In the genomic region with DNA sequence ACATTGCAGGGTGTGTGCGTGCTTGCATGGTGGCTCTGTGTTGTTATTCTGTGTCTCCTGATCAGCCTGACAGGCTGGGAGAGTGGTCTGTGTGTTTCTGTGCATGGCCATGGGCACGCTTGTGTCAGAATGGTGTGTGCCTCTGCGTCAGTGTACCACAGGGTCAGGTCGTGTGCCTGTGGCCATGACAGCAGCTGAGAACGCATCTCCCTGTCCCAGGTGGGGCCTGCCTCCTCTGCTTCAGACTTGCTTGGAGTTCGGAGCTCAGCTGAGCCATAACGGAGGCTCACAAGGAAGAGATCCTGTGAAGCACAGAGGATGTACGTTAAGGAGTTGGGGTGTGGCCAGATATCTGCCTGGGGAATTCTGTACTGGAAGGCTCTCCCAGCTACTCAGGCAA, we compare ENCODE assay signal across 13 mouse cellular contexts. TPM values are rescaled to one million over a fixed set of nuclear protein-coding genes. Genes with fewer than 3 reads are reported as not detected.
DNase-seq lines count a peak whose midpoint lies in the region; ATAC-seq lines count a peak whose summit lies in the region.
"Had no signal": no experiment of that assay in that cellular context is flagged by ENCODE, and none has a peak within 500 bp of the region (broad histone marks: within the 10 kb centered on the region; RNA-seq: fewer than 3 reads in every experiment).

No protein-coding gene starts in this region.

- H3K27ac ChIP-seq in kidney, embryonic 14.5 days (ENCODE audit: low read depth, low read length): no peak overlapping the region
- H3K27ac ChIP-seq in embryonic facial prominence, embryonic 12.5 days: peak overlapping the region; percentile 97
- H3K27ac ChIP-seq in forebrain, embryonic 14.5 days (ENCODE audit: low read depth, low read length): peak overlapping the region; percentile 89
- peak overlapping the region; percentile 89 for H3K27ac ChIP-seq in midbrain, embryonic 13.5 days
- H3K27ac ChIP-seq: macrophage had no signal

- no peak overlapping the region for H3K4me3 ChIP-seq in kidney, embryonic 14.5 days (ENCODE audit: low read length)
- H3K4me3 ChIP-seq in embryonic facial prominence, embryonic 12.5 days: no peak overlapping the region
- no peak overlapping the region for H3K4me3 ChIP-seq in forebrain, embryonic 14.5 days (ENCODE audit: low read depth, low read length)
- H3K4me3 ChIP-seq in midbrain, embryonic 13.5 days (replicated peaks): no peak overlapping the region

- H3K4me2 ChIP-seq in kidney, embryonic 14.5 days (replicated peaks; ENCODE audit: low read depth, low read length): no peak overlapping the region
- no peak overlapping the region for H3K4me2 ChIP-seq in embryonic facial prominence, embryonic 12.5 days (replicated peaks)
- H3K4me2 ChIP-seq in forebrain, embryonic 14.5 days (ENCODE audit: low read length): no peak overlapping the region
- H3K4me2 ChIP-seq in midbrain, embryonic 13.5 days (replicated peaks): no peak overlapping the region

- peaks cover 43% of the 10 kb centered on the region for H3K4me1 ChIP-seq in kidney, embryonic 14.5 days (ENCODE audit: control insufficient read depth, insufficient read depth, low read length)
- H3K4me1 ChIP-seq in embryonic facial prominence, embryonic 12.5 days: peaks cover 49% of the 10 kb centered on the region
- H3K4me1 ChIP-seq in forebrain, embryonic 14.5 days (ENCODE audit: control insufficient read depth, insufficient read depth, low read length): peaks cover 46% of the 10 kb centered on the region
- H3K4me1 ChIP-seq in midbrain, embryonic 13.5 days (replicated peaks): peaks cover 60% of the 10 kb centered on the region

- H3K9me3 ChIP-seq in kidney, embryonic 14.5 days (ENCODE audit: control insufficient read depth, low read length): no peaks in the 10 kb centered on the region
- no peaks in the 10 kb centered on the region for H3K9me3 ChIP-seq in embryonic facial prominence, embryonic 12.5 days
- H3K9me3 ChIP-seq in forebrain, embryonic 14.5 days (replicated peaks; ENCODE audit: control insufficient read depth, low read length): no peaks in the 10 kb centered on the region
- no peaks in the 10 kb centered on the region for H3K9me3 ChIP-seq in midbrain, embryonic 13.5 days

- no peaks in the 10 kb centered on the region for H3K27me3 ChIP-seq in kidney, embryonic 14.5 days (ENCODE audit: control insufficient read depth, insufficient read depth, low read length)
- no peaks in the 10 kb centered on the region for H3K27me3 ChIP-seq in embryonic facial prominence, embryonic 12.5 days
- no peaks in the 10 kb centered on the region for H3K27me3 ChIP-seq in forebrain, embryonic 14.5 days (replicated peaks; ENCODE audit: control insufficient read depth, insufficient read depth, low read length)
- no peaks in the 10 kb centered on the region for H3K27me3 ChIP-seq in midbrain, embryonic 13.5 days

- H3K36me3 ChIP-seq in kidney, embryonic 14.5 days (ENCODE audit: control insufficient read depth, insufficient read depth, low read length): no peaks in the 10 kb centered on the region
- no peaks in the 10 kb centered on the region for H3K36me3 ChIP-seq in embryonic facial prominence, embryonic 12.5 days
- H3K36me3 ChIP-seq in forebrain, embryonic 14.5 days (ENCODE audit: control insufficient read depth, insufficient read depth, low read length): no peaks in the 10 kb centered on the region
- H3K36me3 ChIP-seq in midbrain, embryonic 13.5 days: no peaks in the 10 kb centered on the region

- DNase-seq in kidney, postnatal 14 days: no peak
- no peak for DNase-seq in forebrain, embryonic 14.5 days (ENCODE audit: low spot score)
- DNase-seq in cerebellum, postnatal 10 days: no peak
- no peak for DNase-seq in adrenal gland, adult (ENCODE audit: inconsistent age in 2 of 2, low spot score in 1 of 2)
- DNase-seq: cerebellum, adult 11-12 months; embryo, embryonic 11 days; kidney, adult 8-10 months; right cerebral cortex, postnatal 14 days had no signal

- 0 out of 2 replicates have a peak overlapping the region, but pooled peaks have one; percentile 18 for H3K9ac ChIP-seq in kidney, embryonic 14.5 days (ENCODE audit: low read depth, low read length)
- H3K9ac ChIP-seq in embryonic facial prominence, embryonic 12.5 days: no peak overlapping the region
- H3K9ac ChIP-seq in forebrain, embryonic 14.5 days (ENCODE audit: low read length): no peak overlapping the region
- no peak overlapping the region for H3K9ac ChIP-seq in midbrain, embryonic 13.5 days (replicated peaks)

- ATAC-seq in kidney, embryonic 14.5 days (ENCODE audit: low FRiP score, low TSS enrichment): no peak
- no peak for ATAC-seq in embryonic facial prominence, embryonic 12.5 days (ENCODE audit: insufficient number of reproducible peaks, insufficient read depth, low FRiP score, low TSS enrichment)
- no peak for ATAC-seq in forebrain, embryonic 14.5 days
- no peak for ATAC-seq in midbrain, embryonic 13.5 days

- WGBS in kidney, embryonic 14.5 days: 71% methylated on average over 8 of the region's 8 CpGs
- whole genome bisulfite sequencing in embryonic facial prominence, embryonic 12.5 days: 71% methylated on average over 8 of the region's 8 CpGs
- 77% methylated on average over 8 of the region's 8 CpGs for WGBS in forebrain, embryonic 14.5 days
- 69% methylated on average over 8 of the region's 8 CpGs for WGBS in midbrain, embryonic 13.5 days

RNA-seq across cellular contexts. Expression of gene Cstad, which starts 13.1 kb away (rescaled TPM):
- 0.91 and 1.7 TPM in 2 replicates for polyA plus RNA-seq in kidney, embryonic 14.5 days (2014; fragmentation: Nextera tagmentation; extraction: Ambion mirVana)
- polyA plus RNA-seq in embryonic facial prominence, embryonic 12.5 days (2016; fragmentation: Nextera tagmentation; extraction: Ambion mirVana): 0.57 and 1.4 TPM in 2 replicates
- polyA plus RNA-seq in forebrain, embryonic 14.5 days (2014; fragmentation: Nextera tagmentation; extraction: Ambion mirVana): 0.64 and 1.2 TPM in 2 replicates
- polyA plus RNA-seq in midbrain, embryonic 13.5 days (2015; fragmentation: Nextera tagmentation; extraction: Ambion mirVana): 0.27 and 0.43 TPM in 2 replicates
- polyA plus RNA-seq: liver, embryonic 16.5 days had no signal
